Mouse (Mus musculus): Measurements from ENCODE around the gene Crim1.
"Not testable (repeated sequence)": the region's sequence is repeated elsewhere in the genome, so short reads cannot be mapped to it uniquely, and the experiment has no call there.

The Crim1 gene

GRCm38 (mm10) chr17:78250149-78250938 lies 50.3 kb downstream of the Crim1 start:
- DNase-seq (ENCODE audit: low spot score in 2 of 2): no peak

- not testable (repeated sequence) for DNase-seq (ENCODE audit: low spot score in 2 of 2)
These were observed 53.5 kb downstream of the Crim1 start for GRCm38 (mm10) chr17:78253587-78253986.

- no peak for DNase-seq (ENCODE audit: low spot score in 2 of 2)
These were observed 54.2 kb downstream of the Crim1 start for GRCm38 (mm10) chr17:78254256-78254655.

GRCm38 (mm10) chr17:78255711-78256110 lies 55.7 kb downstream of the Crim1 start:
- DNase-seq (ENCODE audit: low spot score in 2 of 2): no peak

DNA sequence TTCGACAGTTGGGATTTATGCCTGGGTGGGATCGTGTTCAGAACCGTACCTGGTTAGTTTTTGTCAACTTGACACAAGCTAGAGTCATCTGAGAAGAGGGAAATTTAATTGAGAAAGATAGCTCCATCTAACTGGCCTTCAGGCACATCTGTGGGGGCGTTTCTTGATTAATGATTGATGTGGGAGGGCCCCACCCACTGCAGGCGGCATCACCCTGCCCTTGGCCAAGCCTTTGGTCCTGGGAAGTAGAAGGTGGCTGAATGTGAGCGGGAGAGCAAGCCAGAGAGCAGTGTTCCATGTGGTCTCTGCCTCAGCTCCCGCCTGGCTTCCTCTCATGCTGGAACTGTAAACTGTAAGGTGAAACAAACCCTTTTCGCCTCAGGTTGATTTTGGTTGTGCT lies 56.5 kb downstream of the Crim1 start:
- no peak for DNase-seq (ENCODE audit: low spot score in 2 of 2)

GRCm38 (mm10) chr17:78261684-78262083 lies 61.6 kb downstream of the Crim1 start:
- DNase-seq (ENCODE audit: low spot score in 2 of 2): no peak

DNA sequence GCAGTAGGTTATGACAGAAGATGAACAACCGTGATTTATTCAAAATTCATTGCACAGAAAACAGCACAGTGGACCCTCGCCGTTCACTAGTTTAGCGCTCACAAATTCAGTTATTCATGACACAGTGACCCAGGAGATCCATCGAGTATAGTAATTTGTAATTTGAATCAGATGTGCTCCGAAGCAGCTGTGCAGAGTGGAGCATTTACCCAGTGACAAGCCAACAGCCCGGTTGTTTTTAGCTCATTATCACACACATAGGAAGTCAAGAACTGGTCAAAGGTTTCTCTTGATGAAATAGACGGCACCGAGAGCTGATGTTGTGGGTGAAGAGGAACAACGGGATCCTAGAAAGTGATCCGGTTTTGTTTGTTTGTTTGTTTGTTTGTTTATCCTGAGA lies 64.1 kb downstream of the Crim1 start:
- DNase-seq (ENCODE audit: low spot score in 2 of 2): no peak

GRCm38 (mm10) chr17:78265135-78265534 lies 65.1 kb downstream of the Crim1 start:
- no peak for DNase-seq (ENCODE audit: low spot score in 2 of 2)

DNA sequence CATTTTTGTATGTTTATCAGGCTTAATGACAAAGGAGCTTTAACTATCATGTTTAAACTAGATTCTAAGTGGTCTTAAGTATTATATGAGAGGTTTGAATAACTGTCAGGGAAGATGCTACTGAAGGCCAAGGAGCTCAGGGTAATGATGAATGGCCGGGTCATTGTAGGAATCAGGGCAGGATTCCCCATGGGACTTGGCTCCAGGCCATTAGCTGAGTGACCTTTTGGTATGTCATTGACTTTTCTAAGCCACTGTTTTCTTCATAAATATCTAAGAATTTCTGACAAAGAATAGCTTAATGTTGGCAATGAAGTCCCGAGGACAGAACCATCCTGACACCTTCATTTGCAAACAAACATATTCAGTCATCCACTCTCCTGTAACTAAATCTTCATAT lies 66.2 kb downstream of the Crim1 start:
- no peak for DNase-seq (ENCODE audit: low spot score in 2 of 2)

GRCm38 (mm10) chr17:78268591-78268990 lies 68.5 kb downstream of the Crim1 start:
- no peak for DNase-seq (ENCODE audit: low spot score in 2 of 2)

- DNase-seq (ENCODE audit: low spot score in 2 of 2): no peak
These were observed 69.3 kb downstream of the Crim1 start for GRCm38 (mm10) chr17:78269311-78269710.

GRCm38 (mm10) chr17:78270019-78270418 lies 70.0 kb downstream of the Crim1 start:
- no peak for DNase-seq (ENCODE audit: low spot score in 2 of 2)

- no peak for DNase-seq (ENCODE audit: low spot score in 2 of 2)
These were observed 71.7 kb downstream of the Crim1 start for GRCm38 (mm10) chr17:78271731-78272130.

DNA sequence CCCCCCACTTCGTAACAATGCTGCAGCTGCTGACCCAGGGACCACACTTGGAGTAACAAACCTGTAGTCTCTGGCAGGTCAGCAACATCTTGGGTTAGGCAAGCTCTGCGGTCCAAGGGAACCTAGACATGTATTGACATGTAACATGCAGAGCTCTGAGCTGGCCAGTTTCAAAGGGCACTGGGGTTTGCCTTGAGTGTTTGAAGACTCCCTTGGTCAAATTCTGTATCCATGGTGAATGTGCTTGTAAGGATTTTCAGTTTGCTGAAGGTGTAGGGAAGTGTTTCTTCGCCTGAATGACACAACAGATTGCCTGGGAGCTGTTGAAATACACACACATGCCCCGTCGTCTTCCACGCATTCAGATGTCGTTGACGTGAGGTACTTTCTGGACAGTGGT lies 72.1 kb downstream of the Crim1 start:
- no peak for DNase-seq (ENCODE audit: low spot score in 2 of 2)

DNA sequence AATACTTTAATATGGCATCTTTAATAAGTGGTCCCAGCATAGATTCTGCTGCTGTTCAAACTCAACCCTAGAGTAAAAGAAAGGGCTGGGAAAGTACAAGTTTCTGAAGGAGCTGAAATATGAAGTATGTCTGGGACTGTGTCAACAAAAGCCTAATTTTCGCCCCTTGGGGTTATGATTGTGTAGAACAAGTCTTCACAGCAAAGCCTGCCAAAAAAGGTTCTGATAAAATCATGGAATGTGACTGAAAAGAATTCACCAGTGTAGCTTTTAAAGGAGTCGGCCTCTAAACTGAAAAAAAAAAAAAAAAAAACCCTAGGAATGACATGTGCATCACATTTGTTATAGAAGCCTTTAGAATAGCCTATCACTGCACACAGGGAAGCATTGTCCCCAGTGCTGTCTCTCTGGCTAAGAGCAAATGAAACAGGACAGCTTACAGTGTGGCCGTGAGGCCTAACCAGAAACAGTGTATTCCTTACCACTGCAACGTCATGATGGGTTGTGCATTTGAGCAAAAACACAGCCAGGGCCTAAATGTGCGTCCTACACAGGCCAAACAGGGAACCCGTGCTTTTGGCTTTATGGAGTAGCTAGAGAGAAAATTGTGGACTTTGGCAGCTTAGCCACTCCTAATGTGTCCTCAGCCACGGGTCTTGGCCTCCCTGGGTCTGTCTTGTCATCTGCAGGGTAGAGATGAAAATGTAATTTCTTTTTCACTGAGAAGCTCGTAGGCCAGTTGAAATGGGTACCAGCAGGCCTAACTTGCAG lies 72.8 kb downstream of the Crim1 start:
- DNase-seq (ENCODE audit: low spot score in 2 of 2): no peak

DNA sequence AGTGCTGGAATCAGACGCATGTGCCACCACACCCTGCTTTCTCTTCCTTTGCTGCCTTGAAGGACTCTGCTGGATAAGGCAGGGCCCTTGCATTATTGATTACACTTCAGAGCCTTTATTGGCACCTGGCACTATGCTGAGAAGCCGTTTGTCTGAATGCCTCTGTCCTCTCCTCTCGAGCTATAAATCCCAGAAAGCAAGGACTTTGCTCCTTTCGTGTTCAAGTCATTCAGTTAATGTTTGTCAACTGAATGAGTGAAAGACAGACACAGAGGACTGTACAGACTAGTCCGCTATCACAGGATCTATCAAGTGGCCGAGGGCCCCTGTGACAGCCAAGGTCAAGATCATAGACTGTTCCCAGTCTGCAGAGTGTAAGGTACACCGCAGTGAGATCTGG lies 73.8 kb downstream of the Crim1 start:
- DNase-seq (ENCODE audit: low spot score in 2 of 2): no peak

DNA sequence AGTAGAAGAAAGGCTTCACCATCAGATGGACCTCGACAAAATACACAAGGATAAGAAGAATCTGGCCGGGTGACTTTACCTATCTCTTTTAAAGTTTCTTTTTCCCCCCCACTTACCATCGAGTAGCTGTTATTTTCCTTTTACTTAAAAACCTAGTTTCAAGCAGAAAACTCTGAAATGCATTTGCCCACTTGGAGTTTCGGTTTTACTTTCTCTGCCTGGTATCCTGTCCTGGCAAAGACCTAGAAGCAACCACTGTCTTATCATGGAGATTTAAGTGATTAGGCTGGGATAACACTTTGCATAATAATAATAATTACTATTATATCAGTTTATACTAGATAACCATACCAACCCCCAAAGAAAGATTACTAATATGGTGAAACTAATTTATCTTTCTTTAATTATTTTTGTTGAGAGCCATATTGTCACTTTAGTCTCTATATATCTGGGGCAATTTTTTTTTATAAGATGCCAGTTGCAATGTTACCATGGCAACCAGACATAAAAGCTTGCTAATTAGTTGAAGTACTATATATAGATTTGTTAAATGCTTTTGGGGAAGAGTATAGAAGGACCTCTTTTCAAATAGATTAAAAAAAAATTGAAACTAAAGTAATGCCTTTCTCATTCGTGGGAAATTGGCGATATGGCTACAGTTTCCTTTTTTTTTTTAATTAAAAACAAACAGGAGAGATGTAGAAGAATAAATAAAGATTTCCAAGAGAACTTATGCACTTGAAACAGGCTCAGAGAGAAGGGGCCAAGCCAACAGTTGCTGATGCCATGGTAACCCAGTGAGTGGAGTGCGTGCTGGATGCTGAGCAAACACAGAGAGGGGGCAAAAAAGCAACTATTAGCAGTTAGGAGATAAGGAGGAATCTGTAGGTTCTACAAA lies 74.8 kb downstream of the Crim1 start:
- no peak for DNase-seq (ENCODE audit: low spot score in 2 of 2)

DNA sequence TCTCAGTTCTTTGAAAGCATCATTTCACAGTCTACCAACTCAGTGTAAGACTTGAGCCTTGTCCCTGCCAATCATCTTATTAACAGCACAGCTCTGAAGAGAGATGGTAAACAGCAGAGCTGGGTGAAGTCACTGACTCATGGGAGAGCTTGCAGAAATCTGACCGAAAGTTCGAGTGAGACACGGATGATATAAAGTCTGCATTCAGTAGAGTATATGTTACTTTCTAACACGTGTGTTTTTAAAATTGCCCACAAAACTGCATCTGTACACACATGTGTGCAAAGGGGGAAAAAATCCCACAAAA lies 75.4 kb downstream of the Crim1 start:
- no peak for DNase-seq (ENCODE audit: low spot score in 2 of 2)

- DNase-seq (ENCODE audit: low spot score in 2 of 2): no peak
These were observed 79.1 kb downstream of the Crim1 start for GRCm38 (mm10) chr17:78279191-78279590.

GRCm38 (mm10) chr17:78280991-78281712 lies 81.1 kb downstream of the Crim1 start:
- DNase-seq (ENCODE audit: low spot score in 2 of 2): no peak

DNA sequence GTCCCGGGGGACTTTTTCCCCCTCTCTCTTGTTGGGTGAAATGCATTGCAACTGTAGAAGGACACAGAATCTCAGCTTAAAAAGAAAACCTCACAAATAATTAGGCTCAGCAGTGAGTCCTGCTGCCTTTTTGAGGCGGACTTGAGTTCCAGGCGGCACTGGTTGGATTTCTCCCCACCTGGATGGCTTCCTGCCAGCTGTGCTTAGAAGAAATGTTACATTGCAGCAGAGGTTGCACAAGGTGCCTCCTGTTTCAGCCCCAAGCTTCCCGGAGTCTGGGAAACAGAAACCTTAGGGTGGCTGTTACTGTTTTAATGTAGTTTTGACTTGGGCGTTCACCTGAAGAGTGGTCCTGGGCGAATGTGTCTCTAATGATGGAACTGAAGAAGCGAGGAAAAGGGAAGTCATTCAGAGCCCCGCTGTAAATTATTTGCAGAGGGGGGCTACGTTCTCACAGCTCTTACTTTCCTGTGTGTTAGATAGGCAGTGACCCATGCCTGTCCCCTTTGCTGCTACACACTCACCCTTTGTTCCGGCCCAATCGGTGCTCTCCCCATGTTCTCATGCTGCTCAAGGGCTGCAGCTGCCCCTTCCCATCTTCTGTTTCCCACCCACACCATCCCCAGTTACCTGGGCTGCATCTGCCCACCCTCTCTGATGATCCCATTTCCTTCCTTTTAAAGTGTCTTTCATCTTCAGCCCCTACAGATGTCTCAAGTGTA lies 83.4 kb downstream of the Crim1 start:
- no peak for DNase-seq (ENCODE audit: low spot score in 2 of 2)
